Mouse (Mus musculus) adrenal gland, adult 18-20 months (tissue): ENCODE results near the gene Olfr1036. TPM values are rescaled to one million over a fixed set of nuclear protein-coding genes. Genes with fewer than 3 reads are reported as not detected.
"Not testable (repeated sequence)": the region's sequence is repeated elsewhere in the genome, so short reads cannot be mapped to it uniquely, and the experiment has no call there.

Experiments used
- DNase-seq, 2 experiments: peaks; one replicate each; pipeline ENCODE4 v3.0.0; 2021 to 2022; ENCODE audit warnings: low spot score in 2 of 2
- long read RNA-seq, 2 experiments: library from polyadenylated mRNA; stranded (forward); transcript quantifications; one replicate each; pipeline ENCODE4 v2.0.0; 2021
- total RNA-seq, 2 experiments: library from RNA; stranded (reverse); gene quantifications; 1 replicate in 1 of 2; 2 replicates in 1 of 2; pipeline ENCODE4 v1.2.3; 2021

Gene Olfr1036
- total RNA-seq = not detected
- long read RNA-seq, experiment 1 = 0 reads
- long read RNA-seq, experiment 2 = 0 reads

- DNase-seq = not testable (repeated sequence)
Observed at GRCm38 (mm10) chr2:86073692-86074091, at the start of gene Olfr1036. Olfr1036 (plus strand) TSS chr2:86073992.

GRCm38 (mm10) chr2:86045561-86045960 lies 28.2 kb upstream of the Olfr1036 start, which contains the start of gene Olfr1034:
Olfr1034 (plus strand) TSS chr2:86045861.
- no peak for DNase-seq

GRCm38 (mm10) chr2:86050777-86051176 lies 23.0 kb upstream of the Olfr1036 start:
- not testable (repeated sequence) for DNase-seq

- not testable (repeated sequence) for DNase-seq
Observed at GRCm38 (mm10) chr2:86063766-86064165, 10.0 kb upstream of the Olfr1036 start.

- no peak for DNase-seq
Observed at GRCm38 (mm10) chr2:86070189-86070588, 3.6 kb upstream of the Olfr1036 start.

GRCm38 (mm10) chr2:86080478-86080877 lies 6.7 kb downstream of the Olfr1036 start:
- DNase-seq = not testable (repeated sequence)

- DNase-seq = no peak
Observed at GRCm38 (mm10) chr2:86087285-86087684, 13.5 kb downstream of the Olfr1036 start, which contains the start of gene Olfr1037. Olfr1037 (minus strand) TSS chr2:86087385.

Other genes with a start within 250 kb of the Olfr1036 start
- not detected for gene Olfr1019, start 228.5 kb upstream of the Olfr1036 start, total RNA-seq
- not detected for gene Olfr1020, start 227.0 kb upstream of the Olfr1036 start, total RNA-seq
- gene Olfr1022, start 205.4 kb upstream of the Olfr1036 start, total RNA-seq = not detected
- gene Olfr1023, start 188.4 kb upstream of the Olfr1036 start, total RNA-seq = not detected
- gene Olfr1024, start 168.9 kb upstream of the Olfr1036 start, total RNA-seq = not detected
- gene Olfr1025-ps1, start 158.8 kb upstream of the Olfr1036 start, total RNA-seq = not detected
- not detected for gene Olfr1026, start 152.4 kb upstream of the Olfr1036 start, total RNA-seq
- not detected for gene Olfr1028, start 123.6 kb upstream of the Olfr1036 start, total RNA-seq
- gene Olfr1029, start 100.1 kb upstream of the Olfr1036 start, total RNA-seq = under 1 TPM in 1 of 2 experiments, not detected in 1; 0.30 TPM
- not detected for gene Olfr1030, start 94.7 kb upstream of the Olfr1036 start, total RNA-seq
- not detected for gene Olfr1031, start 83.7 kb upstream of the Olfr1036 start, total RNA-seq
- gene Olfr1032, start 68.5 kb upstream of the Olfr1036 start, total RNA-seq = not detected
- gene Olfr1033, start 53.4 kb upstream of the Olfr1036 start, total RNA-seq = 1 to 10 TPM; 3.5 to 4.1 TPM
- gene Olfr1034, start 28.1 kb upstream of the Olfr1036 start, total RNA-seq = under 1 TPM; 0.10 to 0.27 TPM
- not detected for gene Olfr1037, start 13.4 kb downstream of the Olfr1036 start, total RNA-seq
- not detected for gene Olfr1039, start 61.9 kb downstream of the Olfr1036 start, total RNA-seq
- gene Olfr1040, start 72.7 kb downstream of the Olfr1036 start, total RNA-seq = not detected
- not detected for gene Olfr1042, start 87.8 kb downstream of the Olfr1036 start, total RNA-seq
- not detected for gene Olfr1043, start 93.5 kb downstream of the Olfr1036 start, total RNA-seq
- gene Olfr1044, start 103.8 kb downstream of the Olfr1036 start, total RNA-seq = not detected
- gene Olfr52, start 111.7 kb downstream of the Olfr1036 start, total RNA-seq = not detected
- not detected for gene Olfr1045, start 129.0 kb downstream of the Olfr1036 start, total RNA-seq
- gene Olfr1046, start 145.3 kb downstream of the Olfr1036 start, total RNA-seq = not detected
- gene Olfr1047, start 157.4 kb downstream of the Olfr1036 start, total RNA-seq = not detected
- gene Olfr1048, start 166.3 kb downstream of the Olfr1036 start, total RNA-seq = not detected
- not detected for gene Olfr1049, start 184.3 kb downstream of the Olfr1036 start, total RNA-seq
- gene Olfr1051, start 205.1 kb downstream of the Olfr1036 start, total RNA-seq = not detected
- not detected for gene Olfr1052, start 218.5 kb downstream of the Olfr1036 start, total RNA-seq
- not detected for gene Olfr1053, start 241.3 kb downstream of the Olfr1036 start, total RNA-seq